Mouse (Mus musculus) cerebellum, adult 11-12 months (tissue): Measurements from ENCODE around the gene Gstt1.
A peak's percentile ranks its signal among the peaks of the same experiment; 100 is the strongest.
"Not testable (repeated sequence)": the region's sequence is repeated elsewhere in the genome, so short reads cannot be mapped to it uniquely, and the experiment has no call there.

ENCODE experiments used
- DNase-seq: peaks from one replicate; pipeline ENCODE4 v3.0.0; 2022

The Gstt1 gene

GRCm38 (mm10) chr10:75804217-75804616 is 5.8 kb upstream of the Gstt1 start:
- DNase-seq = no peak

GRCm38 (mm10) chr10:75797619-75798175 is 687 bp downstream of the Gstt1 start:
- DNase-seq = peak; percentile 81

GRCm38 (mm10) chr10:75796731-75797516 is 1.5 kb downstream of the Gstt1 start:
- DNase-seq = peak; percentile 42

GRCm38 (mm10) chr10:75794880-75795279 is 3.5 kb downstream of the Gstt1 start:
- no peak for DNase-seq

GRCm38 (mm10) chr10:75790773-75791172 is 7.6 kb downstream of the Gstt1 start:
- no peak for DNase-seq

- DNase-seq = no peak
Observed at GRCm38 (mm10) chr10:75789841-75790240, 8.5 kb downstream of the Gstt1 start.

GRCm38 (mm10) chr10:75789081-75789735 is 9.2 kb downstream of the Gstt1 start:
- DNase-seq = no peak

- no peak for DNase-seq
Observed at GRCm38 (mm10) chr10:75788277-75788676, 10.1 kb downstream of the Gstt1 start.

GRCm38 (mm10) chr10:75785442-75785841 is 12.9 kb downstream of the Gstt1 start:
- DNase-seq = no peak

- DNase-seq = no peak
Observed at GRCm38 (mm10) chr10:75780769-75781578, 17.4 kb downstream of the Gstt1 start, which contains the start of the genes Gm20441 and Gstt3. Gene Gm20441, minus strand, starts transcription at chr10:75780954. Gene Gstt3, minus strand, starts transcription at chr10:75781414.

GRCm38 (mm10) chr10:75779206-75780174 is 18.9 kb downstream of the Gstt1 start:
- no peak for DNase-seq

- DNase-seq = peak; percentile 48
Observed at GRCm38 (mm10) chr10:75777885-75778284, 20.5 kb downstream of the Gstt1 start.

- no peak for DNase-seq
Observed at GRCm38 (mm10) chr10:75776562-75776961, 21.8 kb downstream of the Gstt1 start.

- DNase-seq = no peak
Observed at GRCm38 (mm10) chr10:75774587-75774986, 23.8 kb downstream of the Gstt1 start.

GRCm38 (mm10) chr10:75774102-75774501 is 24.3 kb downstream of the Gstt1 start:
- DNase-seq = no peak

- peak; percentile 93 for DNase-seq
Observed at GRCm38 (mm10) chr10:75772795-75773664, 25.4 kb downstream of the Gstt1 start, which contains the start of gene Ddt. Gene Ddt, minus strand, starts transcription at chr10:75773414.

- DNase-seq = not testable (repeated sequence)
Observed at GRCm38 (mm10) chr10:75767756-75768155, 30.6 kb downstream of the Gstt1 start.

GRCm38 (mm10) chr10:75766856-75767255 is 31.5 kb downstream of the Gstt1 start:
- no peak for DNase-seq

GRCm38 (mm10) chr10:75764519-75765473 is 33.6 kb downstream of the Gstt1 start:
- peak; percentile 68 for DNase-seq
